Mouse (Mus musculus): ENCODE measurements around the gene Fnbp1l. TPM values are rescaled to one million over a fixed set of nuclear protein-coding genes. Genes with fewer than 3 reads are reported as not detected.

Fnbp1l gene
- polyA plus RNA-seq, 1 experiment from 2014 or later: 130 TPM

DNA sequence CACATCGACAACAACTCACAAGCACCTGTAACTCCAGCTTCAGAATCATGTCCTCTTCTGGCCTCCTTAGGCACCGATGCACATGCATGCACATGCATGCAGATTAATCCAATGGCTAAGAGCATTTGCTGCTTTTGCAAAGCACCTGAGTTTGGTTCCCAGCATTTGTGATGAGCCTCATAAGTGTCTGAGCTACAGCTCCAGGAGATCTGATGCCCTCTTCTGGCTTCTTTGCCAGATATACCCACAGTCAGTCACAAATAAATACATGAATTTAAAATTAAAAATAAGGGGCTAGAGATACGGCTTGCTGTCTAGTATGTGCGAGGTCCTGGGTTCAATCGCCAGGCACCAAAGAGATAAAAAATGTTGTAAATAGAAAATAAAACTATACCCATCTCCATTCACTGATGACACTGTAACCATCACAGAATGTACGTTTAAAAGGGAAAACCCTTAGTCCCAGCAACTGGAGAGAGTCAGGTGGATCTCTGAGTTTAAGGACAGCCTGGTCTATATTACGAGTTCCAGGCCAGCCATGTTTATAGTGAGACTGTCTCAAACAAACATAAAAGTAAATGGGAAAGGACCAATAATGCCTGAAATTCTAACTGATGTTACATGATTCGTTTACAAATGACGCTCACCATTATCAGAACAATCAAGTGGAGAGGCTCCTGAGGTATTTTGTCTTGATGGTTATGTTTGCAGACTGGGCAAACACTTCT lies 1.7 kb downstream of the Fnbp1l start:
- no peaks in the 10 kb centered on the region for H3K36me3 ChIP-seq (ENCODE audit: control insufficient read depth, insufficient read depth, low read length)
- H3K9me3 ChIP-seq (ENCODE audit: control insufficient read depth, low read length): no peaks in the 10 kb centered on the region
- peak; percentile 20 for DNase-seq (ENCODE audit: low spot score)
- peaks cover 3% of the 10 kb centered on the region for H3K4me1 ChIP-seq (replicated peaks; ENCODE audit: control insufficient read depth, insufficient read depth, low read length)
- WGBS: 55% methylated on average over 9 of the region's 9 CpGs
- H3K4me2 ChIP-seq (replicated peaks; ENCODE audit: low read depth, low read length): peak overlapping the region; percentile 75
- peak overlapping the region; percentile 100 for H3K9ac ChIP-seq (ENCODE audit: low read depth, low read length)
- H3K27ac ChIP-seq (ENCODE audit: low read depth, low read length): peak overlapping the region; percentile 98; the same call in 1 of the 2 replicates
- H3K27me3 ChIP-seq (ENCODE audit: control insufficient read depth, insufficient read depth, low read length): no peaks in the 10 kb centered on the region
- peak overlapping the region; percentile 96 for H3K4me3 ChIP-seq (ENCODE audit: low read depth, low read length)
- ATAC-seq (ENCODE audit: low FRiP score): no peak

DNA sequence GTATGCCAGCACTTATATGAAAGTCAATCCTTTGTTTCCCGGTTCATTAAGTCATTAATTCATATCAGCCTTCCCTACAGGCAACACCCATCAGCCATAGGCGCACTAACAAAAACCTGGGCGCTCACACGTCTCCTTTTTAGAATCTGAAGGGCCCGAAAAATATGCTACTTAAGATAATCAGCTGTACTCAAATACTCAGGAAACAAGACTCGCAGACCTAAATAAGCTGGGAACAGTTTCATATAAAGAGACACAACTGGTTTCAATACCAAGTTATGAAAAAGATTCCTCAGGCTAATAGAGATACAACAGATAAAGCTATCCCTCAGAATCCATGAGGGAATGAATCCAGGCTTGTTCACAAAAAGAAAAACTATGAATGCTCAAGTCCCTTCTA lies 7.0 kb downstream of the Fnbp1l start:
- DNase-seq (ENCODE audit: low spot score) (no peak), ATAC-seq (ENCODE audit: low FRiP score) (no peak)
- Histone ChIP-seq H3K27me3 (ENCODE audit: control insufficient read depth, insufficient read depth, low read length) (no peaks in the 10 kb centered on the region), H3K36me3 (ENCODE audit: control insufficient read depth, insufficient read depth, low read length) (no peaks in the 10 kb centered on the region), H3K4me2 (replicated peaks; ENCODE audit: low read depth, low read length) (no peak overlapping the region), H3K4me1 (replicated peaks; ENCODE audit: control insufficient read depth, insufficient read depth, low read length) (peaks cover 1% of the 10 kb centered on the region), H3K9me3 (ENCODE audit: control insufficient read depth, low read length) (no peaks in the 10 kb centered on the region), H3K27ac (ENCODE audit: low read depth, low read length) (no peak overlapping the region), H3K9ac (ENCODE audit: low read depth, low read length) (no peak overlapping the region), H3K4me3 (ENCODE audit: low read depth, low read length) (no peak overlapping the region)
- 88% methylated on average over 6 of the region's 6 CpGs for WGBS

DNA sequence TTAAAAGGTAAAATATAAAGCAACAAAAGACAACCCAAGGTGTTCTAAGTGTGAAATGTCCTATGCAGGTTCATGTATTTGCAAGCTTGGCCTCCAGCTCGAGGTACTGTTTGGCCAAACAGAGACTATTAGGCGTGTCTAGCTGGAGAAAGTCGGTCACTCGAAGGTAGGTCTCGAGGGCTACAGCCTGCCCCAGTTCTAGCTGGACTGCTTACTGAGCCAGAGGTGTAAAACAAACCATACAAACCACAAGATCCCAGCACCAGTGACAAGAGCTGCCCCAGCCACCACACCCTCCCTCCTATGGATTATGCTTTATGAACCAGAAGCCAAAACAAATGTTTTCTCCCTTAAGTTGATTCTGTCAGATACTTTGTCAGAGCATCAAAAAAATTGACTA lies 7.8 kb downstream of the Fnbp1l start:
- H3K9me3 ChIP-seq (ENCODE audit: control insufficient read depth, low read length): no peaks in the 10 kb centered on the region
- WGBS: 87% methylated on average over 5 of the region's 5 CpGs
- ATAC-seq (ENCODE audit: low FRiP score) (no peak), DNase-seq (ENCODE audit: low spot score) (no peak)
- H3K27ac ChIP-seq (ENCODE audit: low read depth, low read length): no peak overlapping the region
- no peaks in the 10 kb centered on the region for H3K36me3 ChIP-seq (ENCODE audit: control insufficient read depth, insufficient read depth, low read length)
- H3K4me2 ChIP-seq (replicated peaks; ENCODE audit: low read depth, low read length): no peak overlapping the region
- H3K9ac ChIP-seq (ENCODE audit: low read depth, low read length): no peak overlapping the region
- H3K4me1 ChIP-seq (replicated peaks; ENCODE audit: control insufficient read depth, insufficient read depth, low read length): no peaks in the 10 kb centered on the region
- H3K27me3 ChIP-seq (ENCODE audit: control insufficient read depth, insufficient read depth, low read length): no peaks in the 10 kb centered on the region
- H3K4me3 ChIP-seq (ENCODE audit: low read depth, low read length): no peak overlapping the region

DNA sequence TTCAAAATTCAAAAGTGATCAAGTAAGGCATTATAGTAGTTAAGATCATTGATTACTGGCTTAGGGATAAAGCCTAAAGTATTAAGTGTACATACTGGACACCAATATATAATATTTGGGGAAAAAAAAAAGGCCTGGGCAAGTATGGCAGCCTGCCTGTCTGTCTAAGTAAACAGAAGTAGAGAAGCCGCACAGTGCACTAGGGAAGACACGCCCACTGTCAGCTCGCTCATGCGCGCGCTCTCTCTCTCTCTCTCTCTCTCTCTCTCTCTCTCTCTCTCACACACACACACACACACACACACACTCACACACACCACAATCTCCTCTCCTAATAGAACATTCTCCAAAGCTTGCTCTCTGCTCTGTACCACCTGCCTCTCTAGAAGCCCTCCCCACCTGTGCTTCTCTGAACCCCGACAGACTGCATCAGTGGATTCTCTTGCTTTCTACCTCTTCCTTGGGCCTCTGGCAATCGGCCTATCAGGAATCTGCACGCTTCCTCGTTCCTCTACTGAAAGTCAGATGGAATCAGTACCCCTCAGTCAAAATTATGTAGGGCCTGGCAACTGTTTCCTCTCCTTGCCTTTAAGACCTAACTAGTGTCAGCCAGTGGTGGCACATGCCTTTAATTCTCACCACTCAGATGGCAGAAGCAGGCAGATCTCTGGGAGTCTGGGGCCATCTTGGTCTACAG lies 13.3 kb downstream of the Fnbp1l start:
- Histone ChIP-seq H3K4me1 (replicated peaks; ENCODE audit: control insufficient read depth, insufficient read depth, low read length) (no peaks in the 10 kb centered on the region), H3K4me3 (ENCODE audit: low read depth, low read length) (no peak overlapping the region), H3K9me3 (ENCODE audit: control insufficient read depth, low read length) (no peaks in the 10 kb centered on the region), H3K4me2 (replicated peaks; ENCODE audit: low read depth, low read length) (no peak overlapping the region), H3K27me3 (ENCODE audit: control insufficient read depth, insufficient read depth, low read length) (no peaks in the 10 kb centered on the region), H3K9ac (ENCODE audit: low read depth, low read length) (no peak overlapping the region), H3K36me3 (ENCODE audit: control insufficient read depth, insufficient read depth, low read length) (no peaks in the 10 kb centered on the region), H3K27ac (ENCODE audit: low read depth, low read length) (no peak overlapping the region)
- DNase-seq (ENCODE audit: low spot score) (no peak), ATAC-seq (ENCODE audit: low FRiP score) (no peak)
- 88% methylated on average over 10 of the region's 10 CpGs for WGBS

DNA sequence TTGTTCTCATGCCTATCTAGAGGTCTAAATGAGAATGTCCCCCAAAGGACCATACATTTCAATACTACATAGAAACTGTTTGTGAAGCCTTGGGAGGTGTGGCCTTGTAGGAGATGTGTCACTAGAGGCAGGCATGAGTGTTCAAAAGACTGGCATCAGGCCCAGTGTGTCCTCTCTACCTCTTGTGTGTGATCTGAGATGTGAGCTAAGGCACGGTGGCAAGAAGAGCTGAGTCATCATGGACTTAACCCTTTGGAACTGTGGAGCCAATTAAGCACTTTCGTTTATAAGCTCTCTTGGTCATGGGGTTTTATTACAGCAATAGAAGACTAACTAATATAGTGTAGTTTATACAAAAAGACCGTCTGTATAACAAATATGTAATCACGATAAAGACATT lies 16.3 kb downstream of the Fnbp1l start:
- no peaks in the 10 kb centered on the region for H3K9me3 ChIP-seq (ENCODE audit: control insufficient read depth, low read length)
- no peaks in the 10 kb centered on the region for H3K27me3 ChIP-seq (ENCODE audit: control insufficient read depth, insufficient read depth, low read length)
- H3K4me2 ChIP-seq (replicated peaks; ENCODE audit: low read depth, low read length): no peak overlapping the region
- no peak for DNase-seq (ENCODE audit: low spot score)
- H3K27ac ChIP-seq (ENCODE audit: low read depth, low read length): no peak overlapping the region
- no peak for ATAC-seq (ENCODE audit: low FRiP score)
- 90% methylated on average over 4 of the region's 4 CpGs for WGBS
- H3K4me1 ChIP-seq (replicated peaks; ENCODE audit: control insufficient read depth, insufficient read depth, low read length): no peaks in the 10 kb centered on the region
- no peak overlapping the region for H3K4me3 ChIP-seq (ENCODE audit: low read depth, low read length)
- no peak overlapping the region for H3K9ac ChIP-seq (ENCODE audit: low read depth, low read length)
- H3K36me3 ChIP-seq (ENCODE audit: control insufficient read depth, insufficient read depth, low read length): no peaks in the 10 kb centered on the region

DNA sequence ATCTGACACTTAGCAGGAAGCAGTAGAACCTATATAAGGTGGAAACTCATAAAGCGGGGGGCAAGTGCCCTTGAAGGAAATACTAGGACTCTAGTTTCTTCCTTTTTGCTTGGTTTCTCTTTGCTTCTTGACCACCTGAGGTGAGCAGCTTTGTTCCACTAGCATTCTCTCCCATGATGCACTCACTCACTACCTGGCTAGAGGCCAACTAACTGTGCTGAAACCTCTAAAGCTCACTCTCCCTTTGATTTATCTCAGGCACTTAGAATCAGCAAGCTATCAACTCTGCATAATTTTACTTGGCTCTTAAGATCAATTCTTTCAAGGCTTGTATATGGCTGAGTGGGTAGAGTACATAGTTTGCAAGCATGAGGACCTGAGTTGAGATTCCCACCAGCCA lies 17.1 kb downstream of the Fnbp1l start:
- WGBS: 96% methylated on average over 1 of the region's 1 CpGs
- no peak overlapping the region for H3K4me3 ChIP-seq (ENCODE audit: low read depth, low read length)
- H3K4me2 ChIP-seq (replicated peaks; ENCODE audit: low read depth, low read length): no peak overlapping the region
- H3K9me3 ChIP-seq (ENCODE audit: control insufficient read depth, low read length): no peaks in the 10 kb centered on the region
- H3K27me3 ChIP-seq (ENCODE audit: control insufficient read depth, insufficient read depth, low read length): no peaks in the 10 kb centered on the region
- no peak for DNase-seq (ENCODE audit: low spot score)
- no peaks in the 10 kb centered on the region for H3K4me1 ChIP-seq (replicated peaks; ENCODE audit: control insufficient read depth, insufficient read depth, low read length)
- H3K9ac ChIP-seq (ENCODE audit: low read depth, low read length): no peak overlapping the region
- H3K27ac ChIP-seq (ENCODE audit: low read depth, low read length): no peak overlapping the region
- no peak for ATAC-seq (ENCODE audit: low FRiP score)
- H3K36me3 ChIP-seq (ENCODE audit: control insufficient read depth, insufficient read depth, low read length): no peaks in the 10 kb centered on the region

DNA sequence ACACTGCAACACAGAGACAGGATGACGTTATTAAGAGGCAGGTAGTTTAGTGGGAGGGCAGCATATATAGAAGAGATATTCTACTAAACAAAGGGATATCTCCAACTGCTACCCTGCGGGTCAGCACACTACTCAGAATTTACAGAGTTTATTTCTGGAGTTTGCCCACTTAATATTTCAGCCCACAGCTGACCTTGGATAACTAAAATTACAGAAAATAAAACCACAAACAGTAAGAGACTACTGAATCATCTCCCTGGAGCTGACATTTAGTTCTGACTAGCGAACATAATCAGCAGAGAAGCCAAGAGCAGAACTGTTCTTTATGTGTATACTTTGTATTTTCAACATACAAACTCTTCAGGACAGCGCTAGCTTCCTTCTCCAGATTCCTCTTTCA lies 20.2 kb downstream of the Fnbp1l start:
- WGBS: 93% methylated on average over 4 of the region's 4 CpGs
- Histone ChIP-seq H3K4me1 (replicated peaks; ENCODE audit: control insufficient read depth, insufficient read depth, low read length) (no peaks in the 10 kb centered on the region), H3K36me3 (ENCODE audit: control insufficient read depth, insufficient read depth, low read length) (no peaks in the 10 kb centered on the region), H3K9ac (ENCODE audit: low read depth, low read length) (no peak overlapping the region), H3K27ac (ENCODE audit: low read depth, low read length) (no peak overlapping the region), H3K27me3 (ENCODE audit: control insufficient read depth, insufficient read depth, low read length) (no peaks in the 10 kb centered on the region), H3K9me3 (ENCODE audit: control insufficient read depth, low read length) (no peaks in the 10 kb centered on the region), H3K4me2 (replicated peaks; ENCODE audit: low read depth, low read length) (no peak overlapping the region), H3K4me3 (ENCODE audit: low read depth, low read length) (no peak overlapping the region)
- DNase-seq (ENCODE audit: low spot score) (no peak), ATAC-seq (ENCODE audit: low FRiP score) (no peak)

DNA sequence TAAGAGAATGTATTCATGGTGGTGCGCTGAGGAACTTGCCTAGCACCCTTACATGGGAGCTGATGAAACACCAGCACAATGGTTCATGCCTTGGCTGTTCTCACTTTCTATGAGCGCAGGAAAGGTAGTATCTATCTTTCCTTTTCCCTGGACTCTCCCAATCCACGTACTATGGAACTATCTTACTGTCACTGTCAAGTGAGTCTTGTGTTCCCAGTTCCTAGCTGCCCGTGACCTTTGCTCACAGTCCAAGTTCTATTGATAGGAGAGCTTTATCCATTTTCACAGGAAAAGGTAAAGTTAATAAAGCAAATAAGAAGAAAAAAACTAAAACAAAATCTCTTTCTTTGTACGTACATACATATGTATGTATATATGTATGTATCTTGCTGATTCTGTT lies 28.7 kb downstream of the Fnbp1l start:
- no peak for DNase-seq (ENCODE audit: low spot score)

DNA sequence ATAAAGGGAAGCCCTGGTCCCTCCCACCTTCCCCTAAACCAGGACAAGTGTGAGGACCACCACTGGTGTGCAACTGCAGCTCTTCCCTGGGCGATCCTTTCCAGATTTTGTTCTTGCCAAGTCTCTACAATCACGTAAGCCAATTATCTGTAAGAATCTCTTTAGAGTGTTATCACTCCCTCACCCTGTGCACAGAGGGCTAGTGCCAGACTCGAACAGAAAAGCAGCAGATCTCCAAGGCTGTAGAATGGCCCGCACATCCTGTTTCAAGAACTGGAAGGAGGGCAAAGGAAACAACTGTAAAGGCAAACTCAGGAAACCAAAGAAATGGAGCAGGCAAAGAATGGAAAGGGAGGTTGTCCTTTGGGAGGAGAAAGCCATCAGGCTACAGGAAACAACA lies 29.2 kb downstream of the Fnbp1l start:
- Histone ChIP-seq H3K9me3 (ENCODE audit: control insufficient read depth, low read length) (no peaks in the 10 kb centered on the region), H3K9ac (ENCODE audit: low read depth, low read length) (no peak overlapping the region), H3K4me2 (replicated peaks; ENCODE audit: low read depth, low read length) (no peak overlapping the region), H3K27me3 (ENCODE audit: control insufficient read depth, insufficient read depth, low read length) (no peaks in the 10 kb centered on the region), H3K27ac (ENCODE audit: low read depth, low read length) (no peak overlapping the region), H3K36me3 (ENCODE audit: control insufficient read depth, insufficient read depth, low read length) (peaks cover 3% of the 10 kb centered on the region; the same call in 1 of the 2 replicates), H3K4me1 (replicated peaks; ENCODE audit: control insufficient read depth, insufficient read depth, low read length) (no peaks in the 10 kb centered on the region), H3K4me3 (ENCODE audit: low read depth, low read length) (no peak overlapping the region)
- ATAC-seq (ENCODE audit: low FRiP score) (no peak), DNase-seq (ENCODE audit: low spot score) (no peak)
- WGBS: 79% methylated on average over 4 of the region's 4 CpGs

More for the DNA sequence above, 28.7 kb downstream of the Fnbp1l start:
- no peak for ATAC-seq (ENCODE audit: low FRiP score)
- WGBS: 92% methylated on average over 5 of the region's 5 CpGs
- peaks cover 3% of the 10 kb centered on the region; the same call in 1 of the 2 replicates for H3K36me3 ChIP-seq (ENCODE audit: control insufficient read depth, insufficient read depth, low read length)
- H3K27me3 ChIP-seq (ENCODE audit: control insufficient read depth, insufficient read depth, low read length): no peaks in the 10 kb centered on the region
- no peaks in the 10 kb centered on the region for H3K4me1 ChIP-seq (replicated peaks; ENCODE audit: control insufficient read depth, insufficient read depth, low read length)
- no peak overlapping the region for H3K4me2 ChIP-seq (replicated peaks; ENCODE audit: low read depth, low read length)
- no peak overlapping the region for H3K9ac ChIP-seq (ENCODE audit: low read depth, low read length)
- no peaks in the 10 kb centered on the region for H3K9me3 ChIP-seq (ENCODE audit: control insufficient read depth, low read length)
- no peak overlapping the region for H3K27ac ChIP-seq (ENCODE audit: low read depth, low read length)
- no peak overlapping the region for H3K4me3 ChIP-seq (ENCODE audit: low read depth, low read length)
